Mouse (Mus musculus): Measurements from ENCODE around the gene Foxe3. TPM values are rescaled to one million over a fixed set of nuclear protein-coding genes. Genes with fewer than 3 reads are reported as not detected.
A peak's percentile ranks its signal among the peaks of the same experiment; 100 is the strongest.
"Not testable (repeated sequence)": the region's sequence is repeated elsewhere in the genome, so short reads cannot be mapped to it uniquely, and the experiment has no call there.

The Foxe3 gene
- not detected for total RNA-seq (2021)

GRCm38 (mm10) chr4:114925917-114926312 lies at the start of gene Foxe3:
TSS of gene Foxe3 (minus strand) at chr4:114926013.
- no peak for DNase-seq (ENCODE audit: extremely low spot score in 1 of 2, low spot score in 2 of 2)

GRCm38 (mm10) chr4:114973229-114973740 lies 47.5 kb upstream of the Foxe3 start:
- DNase-seq (ENCODE audit: extremely low spot score in 1 of 2, low spot score in 2 of 2) = no peak
- intact Hi-C loops (cut with DNase I) = no loop called here

More at GRCm38 (mm10) chr4:114925917-114926312, at the start of gene Foxe3:
- intact Hi-C loops (cut with DNase I) = no loop called here

- no peak for DNase-seq (ENCODE audit: extremely low spot score in 1 of 2, low spot score in 2 of 2)
- intact Hi-C loops (cut with DNase I) = no loop called here
Measured at GRCm38 (mm10) chr4:114970736-114971135, 44.9 kb upstream of the Foxe3 start.

- intact Hi-C loops (cut with DNase I) = not testable (repeated sequence)
Measured at GRCm38 (mm10) chr4:114960881-114961280, 35.1 kb upstream of the Foxe3 start.

GRCm38 (mm10) chr4:114959533-114959932 lies 33.7 kb upstream of the Foxe3 start:
- intact Hi-C loops (cut with DNase I) = no loop called here
- no peak for DNase-seq (ENCODE audit: extremely low spot score in 1 of 2, low spot score in 2 of 2)

More at GRCm38 (mm10) chr4:114960881-114961280, 35.1 kb upstream of the Foxe3 start:
- DNase-seq (ENCODE audit: extremely low spot score in 1 of 2, low spot score in 2 of 2) = not testable (repeated sequence)

GRCm38 (mm10) chr4:114958786-114959185 lies 33.0 kb upstream of the Foxe3 start:
- intact Hi-C loops (cut with DNase I) = no loop called here
- no peak for DNase-seq (ENCODE audit: extremely low spot score in 1 of 2, low spot score in 2 of 2)

GRCm38 (mm10) chr4:114958231-114958630 lies 32.4 kb upstream of the Foxe3 start:
- intact Hi-C loops (cut with DNase I) = no loop called here
- no peak for DNase-seq (ENCODE audit: extremely low spot score in 1 of 2, low spot score in 2 of 2)

GRCm38 (mm10) chr4:114957403-114957802 lies 31.6 kb upstream of the Foxe3 start:
- intact Hi-C loops (cut with DNase I) = no loop called here
- DNase-seq (ENCODE audit: extremely low spot score in 1 of 2, low spot score in 2 of 2) = peak in 1 of 2 experiments; percentile 35

GRCm38 (mm10) chr4:114953172-114953571 lies 27.4 kb upstream of the Foxe3 start:
- DNase-seq (ENCODE audit: extremely low spot score in 1 of 2, low spot score in 2 of 2) = no peak
- intact Hi-C loops (cut with DNase I) = no loop called here

- intact Hi-C loops (cut with DNase I) = loop anchor here (5.0 kb wide), 2 partner anchors 281 to 301 kb away; no protein-coding TSS in a partner anchor
- DNase-seq (ENCODE audit: extremely low spot score in 1 of 2, low spot score in 2 of 2) = no peak
Measured at GRCm38 (mm10) chr4:114947852-114948481, 22.2 kb upstream of the Foxe3 start.

- DNase-seq (ENCODE audit: extremely low spot score in 1 of 2, low spot score in 2 of 2) = peak; percentile 73 to 76
- intact Hi-C loops (cut with DNase I) = loop anchor here (5.0 kb wide), 2 partner anchors 280 to 300 kb away; no protein-coding TSS in a partner anchor
Measured at GRCm38 (mm10) chr4:114947395-114947794, 21.6 kb upstream of the Foxe3 start.

GRCm38 (mm10) chr4:114946416-114946815 lies 20.6 kb upstream of the Foxe3 start:
- intact Hi-C loops (cut with DNase I) = loop anchor here (5.0 kb wide), 2 partner anchors 279 to 299 kb away; no protein-coding TSS in a partner anchor
- no peak for DNase-seq (ENCODE audit: extremely low spot score in 1 of 2, low spot score in 2 of 2)

GRCm38 (mm10) chr4:114945021-114945420 lies 19.2 kb upstream of the Foxe3 start:
- intact Hi-C loops (cut with DNase I) = loop anchor here (5.0 kb wide), 2 partner anchors 278 to 298 kb away; no protein-coding TSS in a partner anchor
- DNase-seq (ENCODE audit: extremely low spot score in 1 of 2, low spot score in 2 of 2) = no peak

- intact Hi-C loops (cut with DNase I) = no loop called here
Measured at GRCm38 (mm10) chr4:114942583-114942982, 16.8 kb upstream of the Foxe3 start.

GRCm38 (mm10) chr4:114942112-114942511 lies 16.3 kb upstream of the Foxe3 start:
- no peak for DNase-seq (ENCODE audit: extremely low spot score in 1 of 2, low spot score in 2 of 2)
- intact Hi-C loops (cut with DNase I) = no loop called here

More at GRCm38 (mm10) chr4:114942583-114942982, 16.8 kb upstream of the Foxe3 start:
- no peak for DNase-seq (ENCODE audit: extremely low spot score in 1 of 2, low spot score in 2 of 2)

GRCm38 (mm10) chr4:114941311-114941710 lies 15.5 kb upstream of the Foxe3 start:
- intact Hi-C loops (cut with DNase I) = no loop called here
- no peak for DNase-seq (ENCODE audit: extremely low spot score in 1 of 2, low spot score in 2 of 2)

GRCm38 (mm10) chr4:114938248-114938647 lies 12.4 kb upstream of the Foxe3 start:
- intact Hi-C loops (cut with DNase I) = no loop called here
- no peak for DNase-seq (ENCODE audit: extremely low spot score in 1 of 2, low spot score in 2 of 2)

GRCm38 (mm10) chr4:114937459-114938047 lies 11.7 kb upstream of the Foxe3 start:
- no peak for DNase-seq (ENCODE audit: extremely low spot score in 1 of 2, low spot score in 2 of 2)

GRCm38 (mm10) chr4:114934188-114934587 lies 8.4 kb upstream of the Foxe3 start:
- DNase-seq (ENCODE audit: extremely low spot score in 1 of 2, low spot score in 2 of 2) = no peak
- intact Hi-C loops (cut with DNase I) = no loop called here

More at GRCm38 (mm10) chr4:114937459-114938047, 11.7 kb upstream of the Foxe3 start:
- intact Hi-C loops (cut with DNase I) = no loop called here

- intact Hi-C loops (cut with DNase I) = no loop called here
- no peak for DNase-seq (ENCODE audit: extremely low spot score in 1 of 2, low spot score in 2 of 2)
Measured at GRCm38 (mm10) chr4:114932747-114933146, 6.9 kb upstream of the Foxe3 start.

Measured in left cerebral cortex, postnatal 10 days (tissue).